Mouse (Mus musculus): ENCODE data around the gene S100a11. TPM values are rescaled to one million over a fixed set of nuclear protein-coding genes. Genes with fewer than 3 reads are reported as not detected.
"Not testable (repeated sequence)": the region's sequence is repeated elsewhere in the genome, so short reads cannot be mapped to it uniquely, and the experiment has no call there.

S100a11 gene
- polyA plus RNA-seq, 1 experiment from 2014 or later, result 430 TPM

GRCm38 (mm10) chr3:93538486-93538885 lies 18.2 kb downstream of the S100a11 start:
- DNase-seq (ENCODE audit: low spot score), result no peak
- no peaks in the 10 kb centered on the region for H3K27me3 ChIP-seq (ENCODE audit: insufficient read depth, poor library complexity, severe bottlenecking)
- H3K36me3 ChIP-seq, result no peaks in the 10 kb centered on the region
- no peaks in the 10 kb centered on the region for H3K4me1 ChIP-seq
- no peaks in the 10 kb centered on the region for H3K9me3 ChIP-seq
- H3K27ac ChIP-seq, result no peak overlapping the region
- H3K4me3 ChIP-seq, result no peak overlapping the region
- 37% methylated on average over 2 of the region's 2 CpGs for WGBS

GRCm38 (mm10) chr3:93541501-93541900 lies 21.2 kb downstream of the S100a11 start:
- Histone ChIP-seq H3K4me3 (no peak overlapping the region), H3K4me1 (no peaks in the 10 kb centered on the region), H3K27ac (no peak overlapping the region), H3K36me3 (no peaks in the 10 kb centered on the region), H3K27me3 (ENCODE audit: insufficient read depth, poor library complexity, severe bottlenecking) (no peaks in the 10 kb centered on the region), H3K9me3 (no peaks in the 10 kb centered on the region)
- DNase-seq (ENCODE audit: low spot score), result no peak
- 44% methylated on average over 2 of the region's 2 CpGs for WGBS

GRCm38 (mm10) chr3:93544170-93544569 lies 23.9 kb downstream of the S100a11 start:
- DNase-seq (ENCODE audit: low spot score); H3K27me3 ChIP-seq (ENCODE audit: insufficient read depth, poor library complexity, severe bottlenecking); H3K4me3 ChIP-seq; H3K36me3 ChIP-seq; H3K9me3 ChIP-seq; H3K27ac ChIP-seq; H3K4me1 ChIP-seq: not testable (repeated sequence)
- 73% methylated on average over 6 of the region's 6 CpGs for WGBS

- Histone ChIP-seq H3K27ac (no peak overlapping the region), H3K4me3 (no peak overlapping the region), H3K36me3 (no peaks in the 10 kb centered on the region), H3K9me3 (no peaks in the 10 kb centered on the region), H3K27me3 (ENCODE audit: insufficient read depth, poor library complexity, severe bottlenecking) (no peaks in the 10 kb centered on the region), H3K4me1 (no peaks in the 10 kb centered on the region)
- 32% methylated on average over 7 of the region's 7 CpGs for WGBS
- peak; percentile 82 for DNase-seq (ENCODE audit: low spot score)
Observed at GRCm38 (mm10) chr3:93547099-93547648, 26.9 kb downstream of the S100a11 start.

- no peaks in the 10 kb centered on the region for H3K9me3 ChIP-seq
- no peaks in the 10 kb centered on the region for H3K27me3 ChIP-seq (ENCODE audit: insufficient read depth, poor library complexity, severe bottlenecking)
- H3K27ac ChIP-seq, result no peak overlapping the region
- H3K4me3 ChIP-seq, result no peak overlapping the region
- DNase-seq (ENCODE audit: low spot score), result no peak
- 78% methylated on average over 20 of the region's 20 CpGs for WGBS
- H3K4me1 ChIP-seq, result no peaks in the 10 kb centered on the region
- no peaks in the 10 kb centered on the region for H3K36me3 ChIP-seq
Observed at GRCm38 (mm10) chr3:93547749-93548540, 27.7 kb downstream of the S100a11 start.

GRCm38 (mm10) chr3:93548541-93549266 lies 28.4 kb downstream of the S100a11 start:
- DNase-seq (ENCODE audit: low spot score), result no peak
- Histone ChIP-seq H3K9me3 (no peaks in the 10 kb centered on the region), H3K4me3 (no peak overlapping the region), H3K27ac (no peak overlapping the region), H3K4me1 (no peaks in the 10 kb centered on the region), H3K36me3 (no peaks in the 10 kb centered on the region), H3K27me3 (ENCODE audit: insufficient read depth, poor library complexity, severe bottlenecking) (no peaks in the 10 kb centered on the region)
- WGBS, result 62% methylated on average over 6 of the region's 6 CpGs

GRCm38 (mm10) chr3:93549986-93550385 lies 29.7 kb downstream of the S100a11 start:
- WGBS, result 53% methylated on average over 4 of the region's 4 CpGs
- Histone ChIP-seq H3K4me3 (no peak overlapping the region), H3K9me3 (no peaks in the 10 kb centered on the region), H3K27ac (no peak overlapping the region), H3K4me1 (peaks cover 4% of the 10 kb centered on the region; the same call in 1 of the 2 replicates), H3K27me3 (ENCODE audit: insufficient read depth, poor library complexity, severe bottlenecking) (no peaks in the 10 kb centered on the region), H3K36me3 (no peaks in the 10 kb centered on the region)
- no peak for DNase-seq (ENCODE audit: low spot score)

GRCm38 (mm10) chr3:93551950-93552901 lies 31.9 kb downstream of the S100a11 start:
- Histone ChIP-seq H3K4me1 (peaks cover 18% of the 10 kb centered on the region; the same call in 1 of the 2 replicates), H3K27me3 (ENCODE audit: insufficient read depth, poor library complexity, severe bottlenecking) (no peaks in the 10 kb centered on the region), H3K36me3 (no peaks in the 10 kb centered on the region), H3K9me3 (no peaks in the 10 kb centered on the region), H3K27ac (no peak overlapping the region), H3K4me3 (no peak overlapping the region)
- DNase-seq (ENCODE audit: low spot score), result no peak
- WGBS, result 84% methylated on average over 5 of the region's 5 CpGs

GRCm38 (mm10) chr3:93553311-93553710 lies 33.0 kb downstream of the S100a11 start:
- Histone ChIP-seq H3K4me1 (peaks cover 18% of the 10 kb centered on the region; the same call in 1 of the 2 replicates), H3K36me3 (no peaks in the 10 kb centered on the region), H3K27me3 (ENCODE audit: insufficient read depth, poor library complexity, severe bottlenecking) (no peaks in the 10 kb centered on the region), H3K4me3 (no peak overlapping the region), H3K27ac (no peak overlapping the region), H3K9me3 (no peaks in the 10 kb centered on the region)
- DNase-seq (ENCODE audit: low spot score), result no peak
- 91% methylated on average over 2 of the region's 2 CpGs for WGBS

GRCm38 (mm10) chr3:93553765-93554378 lies 33.6 kb downstream of the S100a11 start:
- Histone ChIP-seq H3K27ac (peak overlapping the region; percentile 89; the same call in 1 of the 2 replicates), H3K27me3 (ENCODE audit: insufficient read depth, poor library complexity, severe bottlenecking) (no peaks in the 10 kb centered on the region), H3K4me1 (peaks cover 18% of the 10 kb centered on the region; the same call in 1 of the 2 replicates), H3K9me3 (no peaks in the 10 kb centered on the region), H3K36me3 (no peaks in the 10 kb centered on the region), H3K4me3 (no peak overlapping the region)
- 60% methylated on average over 9 of the region's 9 CpGs for WGBS
- DNase-seq (ENCODE audit: low spot score), result no peak

GRCm38 (mm10) chr3:93554379-93554980 lies 34.2 kb downstream of the S100a11 start:
- Histone ChIP-seq H3K4me3 (peak overlapping the region; percentile 72), H3K27me3 (ENCODE audit: insufficient read depth, poor library complexity, severe bottlenecking) (no peaks in the 10 kb centered on the region), H3K36me3 (no peaks in the 10 kb centered on the region), H3K4me1 (peaks cover 18% of the 10 kb centered on the region; the same call in 1 of the 2 replicates), H3K27ac (peak overlapping the region; percentile 89), H3K9me3 (no peaks in the 10 kb centered on the region)
- no peak for DNase-seq (ENCODE audit: low spot score)
- WGBS, result 17% methylated on average over 12 of the region's 13 CpGs
